Mouse (Mus musculus): Measurements from ENCODE around the gene Tmem170b. TPM values are rescaled to one million over a fixed set of nuclear protein-coding genes. Genes with fewer than 3 reads are reported as not detected.

Gene Tmem170b
- total and polyA plus RNA-seq, 2 experiments from 2014 or later, result 5.3 to 8.1 TPM

DNA sequence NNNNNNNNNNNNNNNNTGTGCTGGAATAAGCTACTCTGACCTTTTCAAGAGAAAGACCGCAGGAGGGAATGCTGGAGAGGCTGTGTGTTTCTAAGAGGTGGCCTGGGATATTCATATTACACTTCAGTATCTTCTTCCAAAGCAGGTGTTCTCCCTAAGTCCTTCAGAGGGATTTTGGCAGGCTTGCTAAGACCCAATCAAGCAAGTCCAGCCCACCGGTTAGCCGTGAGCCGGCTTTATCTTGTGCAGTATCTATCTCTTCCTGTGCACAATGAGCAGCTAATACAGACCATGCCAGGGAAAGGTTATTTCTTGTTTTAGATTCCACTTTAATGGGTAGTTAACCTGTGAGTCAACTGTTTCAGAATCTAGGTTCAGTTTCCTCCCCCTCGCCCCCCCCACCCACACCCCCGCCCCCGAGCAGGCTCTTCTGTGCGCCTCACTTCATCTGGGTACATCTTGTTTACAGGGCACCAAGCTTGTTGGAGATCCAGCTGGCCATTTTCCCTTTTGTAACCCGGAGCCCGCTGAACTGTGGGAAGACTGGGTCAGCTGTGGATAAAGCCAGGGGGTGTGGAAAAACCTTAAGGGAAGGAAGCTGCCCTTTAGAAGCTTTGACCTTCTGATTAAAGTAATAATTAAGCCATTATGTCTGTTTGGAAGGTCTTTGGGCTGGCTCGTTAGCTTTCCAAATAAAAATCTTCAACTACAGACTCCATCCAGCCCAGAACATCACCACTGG lies 54.5 kb downstream of the Tmem170b start:
- H3K27me3 ChIP-seq (ENCODE audit: control insufficient read depth, insufficient read depth, low read length), result no peaks in the 10 kb centered on the region
- no peak overlapping the region for H3K9ac ChIP-seq (replicated peaks; ENCODE audit: low read depth, low read length)
- H3K36me3 ChIP-seq (replicated peaks; ENCODE audit: control insufficient read depth, insufficient read depth, low read length), result no peaks in the 10 kb centered on the region
- H3K4me3 ChIP-seq (ENCODE audit: low read depth, low read length), result no peak overlapping the region
- TF ChIP-seq CTCF (IDR thresholded peaks at IDR 0.05; ENCODE audit: low read depth) (no peak), EP300 (IDR thresholded peaks at IDR 0.05; ENCODE audit: low read depth) (no peak)
- ATAC-seq (ENCODE audit: insufficient read depth, low read depth), result no peak
- 0 out of 2 replicates have a peak overlapping the region, but pooled peaks have one; percentile 40 for H3K27ac ChIP-seq (ENCODE audit: low read depth)
- no peak overlapping the region for H3K4me2 ChIP-seq (ENCODE audit: low read depth, low read length)
- 62% methylated on average over 11 of the region's 11 CpGs for WGBS
- no peak for DNase-seq (ENCODE audit: low spot score)
- H3K4me1 ChIP-seq (ENCODE audit: control insufficient read depth, insufficient read depth), result peaks cover 17% of the 10 kb centered on the region
- H3K9me3 ChIP-seq (replicated peaks; ENCODE audit: control insufficient read depth, low read length), result no peaks in the 10 kb centered on the region

DNA sequence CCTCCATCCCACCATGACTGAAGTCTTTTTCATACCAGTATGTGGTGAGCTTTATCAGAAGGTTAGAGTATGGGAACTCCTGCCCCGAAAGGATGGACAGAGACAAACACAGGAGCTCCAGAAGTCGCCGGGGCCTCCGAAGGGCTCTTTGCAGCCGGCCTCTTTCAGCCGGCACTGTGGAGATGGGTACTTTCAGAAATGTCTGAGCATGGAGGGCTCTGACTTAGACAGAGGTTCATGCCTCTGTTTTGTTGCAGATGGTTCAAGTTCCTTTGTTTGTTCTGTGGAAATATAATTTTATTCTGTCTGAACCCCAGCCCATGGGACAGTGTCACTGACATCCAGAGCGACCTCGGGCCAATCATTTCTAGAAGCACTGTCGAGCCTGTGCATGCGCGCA lies 55.4 kb downstream of the Tmem170b start:
- Histone ChIP-seq H3K4me2 (ENCODE audit: low read depth, low read length) (no peak overlapping the region), H3K36me3 (replicated peaks; ENCODE audit: control insufficient read depth, insufficient read depth, low read length) (no peaks in the 10 kb centered on the region), H3K27ac (ENCODE audit: low read depth) (no peak overlapping the region), H3K4me3 (ENCODE audit: low read depth, low read length) (no peak overlapping the region), H3K4me1 (ENCODE audit: control insufficient read depth, insufficient read depth) (peaks cover 20% of the 10 kb centered on the region), H3K9ac (replicated peaks; ENCODE audit: low read depth, low read length) (no peak overlapping the region), H3K9me3 (replicated peaks; ENCODE audit: control insufficient read depth, low read length) (no peaks in the 10 kb centered on the region), H3K27me3 (ENCODE audit: control insufficient read depth, insufficient read depth, low read length) (no peaks in the 10 kb centered on the region)
- TF ChIP-seq CTCF (IDR thresholded peaks at IDR 0.05; ENCODE audit: low read depth), result no peak
- TF ChIP-seq EP300 (IDR thresholded peaks at IDR 0.05; ENCODE audit: low read depth), result no peak
- 86% methylated on average over 11 of the region's 11 CpGs for WGBS
- DNase-seq (ENCODE audit: low spot score), result no peak
- ATAC-seq (ENCODE audit: insufficient read depth, low read depth), result no peak

DNA sequence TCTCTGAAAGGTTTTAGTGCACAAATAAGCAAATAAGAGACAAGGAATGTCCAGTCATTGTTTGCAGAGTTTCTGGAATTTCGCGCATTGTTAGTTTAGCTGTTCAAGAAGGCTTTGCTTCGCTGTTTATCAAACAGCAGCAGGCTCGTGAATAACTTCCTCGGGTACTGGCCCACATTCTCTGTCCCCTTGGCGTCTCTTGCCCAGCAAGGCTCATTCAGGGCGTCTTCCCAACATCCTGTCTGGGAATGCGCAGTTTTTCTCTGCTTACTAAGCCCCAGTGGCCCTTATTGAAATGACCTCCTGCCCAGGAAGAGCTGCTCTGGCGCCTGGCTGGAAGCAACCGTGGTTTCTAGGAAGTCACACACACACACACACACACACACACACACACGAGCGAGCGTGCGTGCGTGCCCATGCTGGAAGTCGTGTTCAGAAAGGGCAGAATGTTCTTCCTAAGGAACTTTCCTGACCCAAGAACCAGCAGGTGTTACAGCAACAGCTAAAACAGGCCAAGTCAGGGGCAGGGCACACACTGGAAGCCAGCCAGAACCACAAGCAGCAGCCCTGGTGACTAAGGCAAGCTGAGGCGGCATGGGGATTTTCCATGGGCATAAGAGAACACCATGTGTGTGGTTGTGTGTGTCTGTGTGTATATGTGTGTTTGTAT lies 56.8 kb downstream of the Tmem170b start:
- peak; percentile 79; the same call in 1 of the 2 replicates for TF ChIP-seq EP300 (IDR thresholded peaks at IDR 0.05; ENCODE audit: low read depth)
- TF ChIP-seq CTCF (IDR thresholded peaks at IDR 0.05; ENCODE audit: low read depth), result no peak
- no peak overlapping the region; the same call in 1 of the 2 replicates for H3K9ac ChIP-seq (replicated peaks; ENCODE audit: low read depth, low read length)
- H3K4me2 ChIP-seq (ENCODE audit: low read depth, low read length), result peak overlapping the region; percentile 11; the same call in 1 of the 2 replicates
- H3K27ac ChIP-seq (ENCODE audit: low read depth), result peak overlapping the region; percentile 70
- ATAC-seq (ENCODE audit: insufficient read depth, low read depth) (peak; percentile 83), DNase-seq (ENCODE audit: low spot score) (peak; percentile 79)
- H3K4me1 ChIP-seq (ENCODE audit: control insufficient read depth, insufficient read depth), result peaks cover 21% of the 10 kb centered on the region
- no peaks in the 10 kb centered on the region for H3K27me3 ChIP-seq (ENCODE audit: control insufficient read depth, insufficient read depth, low read length)
- WGBS, result 26% methylated on average over 17 of the region's 17 CpGs
- no peak overlapping the region for H3K4me3 ChIP-seq (ENCODE audit: low read depth, low read length)
- no peaks in the 10 kb centered on the region for H3K36me3 ChIP-seq (replicated peaks; ENCODE audit: control insufficient read depth, insufficient read depth, low read length)
- no peaks in the 10 kb centered on the region for H3K9me3 ChIP-seq (replicated peaks; ENCODE audit: control insufficient read depth, low read length)

DNA sequence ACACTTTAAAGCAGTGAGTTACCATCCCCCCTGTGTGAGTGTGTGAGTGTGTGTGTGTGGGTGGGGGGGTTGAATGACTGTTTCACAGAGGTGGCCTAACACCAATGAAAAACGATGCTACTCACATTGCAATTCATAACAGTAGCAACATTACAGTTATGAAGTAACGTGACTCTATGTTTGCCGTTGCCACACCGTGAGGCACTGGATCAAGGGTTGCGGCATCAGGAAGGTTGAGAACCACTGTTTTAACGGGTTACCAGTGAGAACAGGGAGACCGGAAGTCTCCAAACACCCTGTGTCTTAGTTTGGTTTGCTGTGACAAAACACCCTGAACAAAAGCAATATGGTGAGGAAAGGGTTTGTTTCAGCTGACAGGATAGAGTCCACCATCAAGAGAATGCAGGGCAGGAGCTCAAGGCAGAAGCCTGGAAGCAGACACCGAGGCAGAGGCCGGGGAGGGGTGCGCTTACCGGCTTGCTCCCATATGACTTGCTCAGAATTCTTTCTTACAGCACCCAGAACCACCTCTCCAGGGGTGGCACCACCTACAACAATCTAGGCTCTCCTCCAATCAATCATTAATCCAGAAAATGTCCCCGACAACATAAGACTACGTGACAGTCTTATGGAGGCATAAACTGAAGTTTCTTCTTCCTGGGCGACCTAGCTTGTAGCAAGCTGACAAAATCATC lies 57.9 kb downstream of the Tmem170b start:
- DNase-seq (ENCODE audit: low spot score) (no peak), ATAC-seq (ENCODE audit: insufficient read depth, low read depth) (no peak)
- H3K9me3 ChIP-seq (replicated peaks; ENCODE audit: control insufficient read depth, low read length), result no peaks in the 10 kb centered on the region
- H3K4me1 ChIP-seq (ENCODE audit: control insufficient read depth, insufficient read depth), result peaks cover 21% of the 10 kb centered on the region
- no peaks in the 10 kb centered on the region for H3K36me3 ChIP-seq (replicated peaks; ENCODE audit: control insufficient read depth, insufficient read depth, low read length)
- no peak for TF ChIP-seq CTCF (IDR thresholded peaks at IDR 0.05; ENCODE audit: low read depth)
- TF ChIP-seq EP300 (IDR thresholded peaks at IDR 0.05; ENCODE audit: low read depth), result no peak
- no peak overlapping the region for H3K4me3 ChIP-seq (ENCODE audit: low read depth, low read length)
- H3K27me3 ChIP-seq (ENCODE audit: control insufficient read depth, insufficient read depth, low read length), result no peaks in the 10 kb centered on the region
- H3K4me2 ChIP-seq (ENCODE audit: low read depth, low read length), result no peak overlapping the region
- no peak overlapping the region for H3K9ac ChIP-seq (replicated peaks; ENCODE audit: low read depth, low read length)
- H3K27ac ChIP-seq (ENCODE audit: low read depth), result peak overlapping the region; percentile 70; the same call in 1 of the 2 replicates
- 88% methylated on average over 14 of the region's 14 CpGs for WGBS

DNA sequence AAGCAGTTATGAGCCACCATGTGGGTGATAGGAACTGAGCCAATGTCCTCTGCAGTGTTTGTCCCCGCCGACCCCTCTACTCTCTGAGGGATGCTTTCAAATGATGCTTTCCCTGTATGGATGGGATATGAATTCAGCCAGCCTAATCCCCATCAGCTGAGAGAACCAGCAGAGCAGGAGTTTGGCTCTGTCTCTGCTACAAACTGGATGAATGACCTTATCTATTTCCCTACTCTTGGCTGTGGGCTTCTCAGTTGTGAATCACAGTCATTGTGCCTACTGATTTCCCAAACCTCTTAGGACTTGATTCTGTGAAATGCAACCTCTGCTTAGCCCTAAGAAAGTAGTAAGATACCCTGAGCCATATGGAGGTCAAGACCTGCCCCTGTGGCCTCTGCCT lies 64.2 kb downstream of the Tmem170b start:
- Histone ChIP-seq H3K4me1 (ENCODE audit: control insufficient read depth, insufficient read depth) (peaks cover 24% of the 10 kb centered on the region), H3K4me2 (ENCODE audit: low read depth, low read length) (no peak overlapping the region), H3K27me3 (ENCODE audit: control insufficient read depth, insufficient read depth, low read length) (no peaks in the 10 kb centered on the region), H3K9ac (replicated peaks; ENCODE audit: low read depth, low read length) (no peak overlapping the region), H3K9me3 (replicated peaks; ENCODE audit: control insufficient read depth, low read length) (no peaks in the 10 kb centered on the region), H3K4me3 (ENCODE audit: low read depth, low read length) (no peak overlapping the region), H3K36me3 (replicated peaks; ENCODE audit: control insufficient read depth, insufficient read depth, low read length) (no peaks in the 10 kb centered on the region), H3K27ac (ENCODE audit: low read depth) (peak overlapping the region; percentile 76)
- DNase-seq (ENCODE audit: low spot score) (no peak), ATAC-seq (ENCODE audit: insufficient read depth, low read depth) (no peak)
- TF ChIP-seq EP300 (IDR thresholded peaks at IDR 0.05; ENCODE audit: low read depth), result no peak
- TF ChIP-seq CTCF (IDR thresholded peaks at IDR 0.05; ENCODE audit: low read depth), result no peak
- 47% methylated on average over 2 of the region's 2 CpGs for WGBS

Data from heart, postnatal 0 days (tissue).